Mouse (Mus musculus): ENCODE results near the gene Zim1. TPM values are rescaled to one million over a fixed set of nuclear protein-coding genes. Genes with fewer than 3 reads are reported as not detected.

The Zim1 gene
- polyA plus RNA-seq (2016; fragmentation: Nextera tagmentation; extraction: Ambion mirVana): 4.7 and 5.1 TPM in 2 replicates

GRCm38 (mm10) chr7:6696241-6697045, at the start of gene Zim1:
Zim1 (minus strand) TSS chr7:6696450.
- H3K27ac ChIP-seq: no peak within 1 kb of the TSS
- peak; percentile 99 for ATAC-seq (ENCODE audit: insufficient number of reproducible peaks, insufficient read depth, low FRiP score, low TSS enrichment)
- no peaks in the 10 kb centered on the region for H3K36me3 ChIP-seq
- peak within 1 kb of the TSS; percentile 55 for H3K4me3 ChIP-seq
- WGBS: 11% methylated on average over 32 of the region's 32 CpGs
- H3K4me1 ChIP-seq: no peaks in the 10 kb centered on the region
- H3K9me3 ChIP-seq: no peaks in the 10 kb centered on the region
- H3K4me2 ChIP-seq (replicated peaks): peak within 1 kb of the TSS; percentile 71
- H3K9ac ChIP-seq: peak within 1 kb of the TSS; percentile 54
- no peaks in the 10 kb centered on the region for H3K27me3 ChIP-seq

DNA sequence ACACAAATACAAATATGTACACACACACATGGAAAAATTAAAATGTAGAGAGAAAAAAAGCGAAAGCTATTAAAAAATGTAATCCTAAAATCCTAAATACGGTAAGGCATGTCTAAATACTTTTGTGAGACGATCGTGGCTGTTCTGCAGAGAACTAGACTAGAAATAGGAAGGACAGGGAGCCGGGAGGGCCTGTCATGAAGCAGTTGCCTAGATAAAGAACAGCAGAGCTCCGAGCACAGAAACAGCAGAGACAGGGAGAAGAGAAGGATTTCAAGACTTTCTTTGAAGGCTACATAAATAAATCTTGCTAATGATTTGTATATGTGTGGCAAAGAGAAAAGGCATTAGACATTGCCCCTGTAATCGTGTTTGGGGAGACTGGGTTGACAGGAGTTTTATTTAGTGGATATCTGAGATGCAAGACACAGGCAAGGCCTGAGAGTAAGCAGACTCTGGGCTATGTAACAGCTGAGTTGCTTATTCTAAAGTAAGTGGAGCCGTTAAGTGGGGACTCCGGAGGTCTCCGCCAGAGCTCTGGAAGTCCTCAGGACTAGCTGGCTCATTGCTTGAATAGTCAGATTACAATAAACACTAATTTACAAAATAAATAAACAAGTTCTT, 48.1 kb upstream of the Zim1 start:
- H3K4me3 ChIP-seq: no peak overlapping the region
- H3K4me2 ChIP-seq (replicated peaks): no peak overlapping the region
- no peaks in the 10 kb centered on the region for H3K27me3 ChIP-seq
- no peaks in the 10 kb centered on the region for H3K36me3 ChIP-seq
- H3K4me1 ChIP-seq: 0 out of 2 replicates have a peak, but pooled peaks cover 6% of the 10 kb centered on the region
- H3K9me3 ChIP-seq: no peaks in the 10 kb centered on the region
- no peak overlapping the region for H3K9ac ChIP-seq
- ATAC-seq (ENCODE audit: insufficient number of reproducible peaks, insufficient read depth, low FRiP score, low TSS enrichment): peak; percentile 72
- WGBS: 53% methylated on average over 10 of the region's 10 CpGs
- peak overlapping the region; percentile 60; the same call in 1 of the 2 replicates for H3K27ac ChIP-seq

- H3K27me3 ChIP-seq: no peaks in the 10 kb centered on the region
- no peaks in the 10 kb centered on the region for H3K4me1 ChIP-seq
- no peak overlapping the region for H3K4me2 ChIP-seq (replicated peaks)
- no peak overlapping the region for H3K4me3 ChIP-seq
- WGBS: 56% methylated on average over 1 of the region's 1 CpGs
- H3K27ac ChIP-seq: no peak overlapping the region
- no peak overlapping the region for H3K9ac ChIP-seq
- ATAC-seq (ENCODE audit: insufficient number of reproducible peaks, insufficient read depth, low FRiP score, low TSS enrichment): no peak
- no peaks in the 10 kb centered on the region for H3K36me3 ChIP-seq
- no peaks in the 10 kb centered on the region; the same call in 1 of the 2 replicates for H3K9me3 ChIP-seq
Observed at GRCm38 (mm10) chr7:6736060-6736459, 39.8 kb upstream of the Zim1 start.

DNA sequence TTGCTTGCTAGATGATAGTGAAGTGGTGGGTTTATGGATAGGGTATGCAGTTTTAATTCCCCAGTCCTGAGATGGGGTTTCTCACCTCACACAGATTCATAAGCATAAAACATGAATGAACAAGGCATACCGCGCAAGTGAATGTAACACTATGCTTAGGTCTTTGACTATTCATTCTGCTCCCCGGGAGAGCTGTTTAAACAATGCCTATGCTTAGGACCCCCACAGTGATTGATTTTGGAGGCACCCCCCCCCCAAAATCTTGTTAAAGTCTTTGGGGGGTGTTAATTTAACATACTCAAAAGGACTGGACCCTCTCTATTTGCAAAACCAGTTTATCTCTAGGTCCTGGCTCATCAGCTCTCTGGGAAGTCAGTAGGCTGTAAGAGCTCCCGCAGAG, 35.7 kb upstream of the Zim1 start:
- Histone ChIP-seq H3K4me2 (replicated peaks) (peak overlapping the region; percentile 46), H3K9me3 (peaks cover 37% of the 10 kb centered on the region), H3K36me3 (no peaks in the 10 kb centered on the region), H3K27me3 (no peaks in the 10 kb centered on the region), H3K4me3 (peak overlapping the region; percentile 58), H3K4me1 (no peaks in the 10 kb centered on the region), H3K9ac (peak overlapping the region; percentile 46), H3K27ac (peak overlapping the region; percentile 26; the same call in 1 of the 2 replicates)
- 61% methylated on average over 4 of the region's 4 CpGs for WGBS
- ATAC-seq (ENCODE audit: insufficient number of reproducible peaks, insufficient read depth, low FRiP score, low TSS enrichment): no peak

- no peaks in the 10 kb centered on the region for H3K27me3 ChIP-seq
- H3K4me2 ChIP-seq (replicated peaks): peak overlapping the region; percentile 46
- peak overlapping the region; percentile 58 for H3K4me3 ChIP-seq
- ATAC-seq (ENCODE audit: insufficient number of reproducible peaks, insufficient read depth, low FRiP score, low TSS enrichment): no peak
- no peaks in the 10 kb centered on the region for H3K4me1 ChIP-seq
- peaks cover 42% of the 10 kb centered on the region for H3K9me3 ChIP-seq
- peak overlapping the region; percentile 46; the same call in 1 of the 2 replicates for H3K9ac ChIP-seq
- H3K36me3 ChIP-seq: no peaks in the 10 kb centered on the region
- no peak overlapping the region for H3K27ac ChIP-seq
- 50% methylated on average over 3 of the region's 3 CpGs for WGBS
Observed at GRCm38 (mm10) chr7:6731373-6731772, 35.1 kb upstream of the Zim1 start.

DNA sequence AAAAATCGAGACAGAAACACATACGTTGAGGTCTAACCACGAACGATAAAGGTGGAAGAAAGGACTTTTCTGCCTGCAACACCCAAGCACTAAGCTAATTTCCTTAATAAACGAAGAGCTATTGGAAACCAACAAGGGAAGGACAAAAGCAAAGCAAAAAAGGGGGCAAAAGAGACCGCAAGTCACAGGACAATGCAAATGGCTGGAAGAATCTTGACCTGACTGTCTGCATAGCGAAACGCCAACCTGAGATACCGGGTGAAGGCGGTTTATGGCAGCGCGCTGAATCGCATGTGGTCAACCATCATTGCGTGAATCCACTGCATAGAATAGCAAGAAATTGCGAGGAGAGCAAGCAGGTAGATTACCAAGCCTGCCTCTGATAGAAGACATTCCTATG, 34.6 kb upstream of the Zim1 start:
- peak overlapping the region; percentile 58 for H3K4me3 ChIP-seq

GRCm38 (mm10) chr7:6730241-6730640, 34.0 kb upstream of the Zim1 start, which contains the start of the genes Peg3 and Usp29:
Peg3 (minus strand) TSS chr7:6730431.
Usp29 (plus strand) TSS chr7:6730578.
- H3K36me3 ChIP-seq: peaks cover 3% of the 10 kb centered on the region; the same call in 1 of the 2 replicates
- H3K27me3 ChIP-seq: no peaks in the 10 kb centered on the region
- peak within 1 kb of the TSS; percentile 52 for H3K4me2 ChIP-seq (replicated peaks)
- peaks cover 42% of the 10 kb centered on the region for H3K9me3 ChIP-seq
- H3K4me1 ChIP-seq: no peaks in the 10 kb centered on the region
- 63% methylated on average over 24 of the region's 24 CpGs for WGBS
- H3K9ac ChIP-seq: peak within 1 kb of the TSS; percentile 66
- H3K4me3 ChIP-seq: peak within 1 kb of the TSS; percentile 58
- H3K27ac ChIP-seq: peak within 1 kb of the TSS; percentile 84
- ATAC-seq (ENCODE audit: insufficient number of reproducible peaks, insufficient read depth, low FRiP score, low TSS enrichment): peak; percentile 62

More for the DNA sequence above, 34.6 kb upstream of the Zim1 start:
- no peaks in the 10 kb centered on the region for H3K36me3 ChIP-seq
- 54% methylated on average over 15 of the region's 15 CpGs for WGBS
- H3K9me3 ChIP-seq: peaks cover 42% of the 10 kb centered on the region
- H3K9ac ChIP-seq: peak overlapping the region; percentile 38; the same call in 1 of the 2 replicates
- H3K4me2 ChIP-seq (replicated peaks): peak overlapping the region; percentile 46
- no peak for ATAC-seq (ENCODE audit: insufficient number of reproducible peaks, insufficient read depth, low FRiP score, low TSS enrichment)
- H3K4me1 ChIP-seq: no peaks in the 10 kb centered on the region
- no peaks in the 10 kb centered on the region for H3K27me3 ChIP-seq
- peak overlapping the region; percentile 55 for H3K27ac ChIP-seq

GRCm38 (mm10) chr7:6729061-6729817, 33.0 kb upstream of the Zim1 start:
- no peaks in the 10 kb centered on the region for H3K27me3 ChIP-seq
- peaks cover 6% of the 10 kb centered on the region; the same call in 1 of the 2 replicates for H3K36me3 ChIP-seq
- WGBS: 44% methylated on average over 37 of the region's 37 CpGs
- peaks cover 42% of the 10 kb centered on the region for H3K9me3 ChIP-seq
- no peaks in the 10 kb centered on the region for H3K4me1 ChIP-seq
- peak overlapping the region; percentile 66 for H3K9ac ChIP-seq
- peak; percentile 29 for ATAC-seq (ENCODE audit: insufficient number of reproducible peaks, insufficient read depth, low FRiP score, low TSS enrichment)
- peak overlapping the region; percentile 52 for H3K4me2 ChIP-seq (replicated peaks)
- peak overlapping the region; percentile 84 for H3K27ac ChIP-seq
- peak overlapping the region; percentile 58 for H3K4me3 ChIP-seq

- Histone ChIP-seq H3K36me3 (peaks cover 12% of the 10 kb centered on the region; the same call in 1 of the 2 replicates), H3K27me3 (no peaks in the 10 kb centered on the region), H3K9me3 (peaks cover 42% of the 10 kb centered on the region), H3K4me2 (replicated peaks) (peak overlapping the region; percentile 44), H3K27ac (peak overlapping the region; percentile 84), H3K9ac (no peak overlapping the region; the same call in 1 of the 2 replicates), H3K4me1 (no peaks in the 10 kb centered on the region), H3K4me3 (peak overlapping the region; percentile 58)
- ATAC-seq (ENCODE audit: insufficient number of reproducible peaks, insufficient read depth, low FRiP score, low TSS enrichment): peak; percentile 81
- WGBS: 47% methylated on average over 19 of the region's 19 CpGs
Observed at GRCm38 (mm10) chr7:6728263-6728931, 32.1 kb upstream of the Zim1 start.

DNA sequence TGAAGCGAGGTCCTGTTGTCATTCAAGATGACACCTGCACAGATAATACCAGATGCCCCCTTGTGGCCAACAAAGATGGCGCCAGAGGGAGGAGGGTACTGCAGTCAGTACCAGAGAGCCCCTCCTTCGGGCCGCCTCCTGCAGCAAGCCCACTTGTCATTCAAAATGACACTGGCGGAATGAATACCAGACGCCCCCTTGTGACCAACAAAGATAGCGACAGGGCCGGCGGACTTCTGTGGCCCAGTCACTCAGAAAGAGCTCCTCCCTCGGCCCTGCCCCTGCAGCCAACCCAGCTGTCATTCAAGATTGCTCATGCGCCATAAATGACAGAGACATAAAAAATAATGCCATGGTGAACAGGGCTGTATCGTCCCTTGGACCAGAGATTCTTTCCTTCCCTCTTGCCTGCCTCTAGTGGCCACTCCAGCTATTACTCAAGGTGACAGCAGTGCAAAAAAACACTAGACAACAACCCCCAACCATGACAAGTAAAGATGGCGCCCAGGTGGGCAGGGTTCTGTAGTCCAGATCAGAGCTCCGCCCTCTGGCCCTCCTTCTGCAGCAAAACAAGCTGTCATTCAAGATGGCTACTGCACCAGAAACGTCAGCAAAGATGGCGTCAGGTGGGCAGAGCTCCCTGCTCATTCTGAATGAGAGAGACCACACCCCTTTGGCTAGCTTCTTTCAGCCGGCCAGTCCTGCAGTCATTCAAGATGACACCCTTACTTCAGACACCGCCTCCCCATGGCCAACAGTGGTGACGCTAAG, 31.3 kb upstream of the Zim1 start:
- no peak overlapping the region for H3K9ac ChIP-seq
- ATAC-seq (ENCODE audit: insufficient number of reproducible peaks, insufficient read depth, low FRiP score, low TSS enrichment): peak; percentile 22
- no peaks in the 10 kb centered on the region for H3K4me1 ChIP-seq
- 52% methylated on average over 19 of the region's 19 CpGs for WGBS
- H3K4me2 ChIP-seq (replicated peaks): peak overlapping the region; percentile 44
- H3K27me3 ChIP-seq: no peaks in the 10 kb centered on the region
- peaks cover 42% of the 10 kb centered on the region for H3K9me3 ChIP-seq
- H3K36me3 ChIP-seq: peaks cover 13% of the 10 kb centered on the region; the same call in 1 of the 2 replicates
- H3K27ac ChIP-seq: peak overlapping the region; percentile 71
- H3K4me3 ChIP-seq: peak overlapping the region; percentile 58
